Mouse (Mus musculus): ENCODE results near the gene Nek2.

The Nek2 gene

GRCm38 (mm10) chr1:191814935-191815334 lies 6.3 kb upstream of the Nek2 start:
- DNase-seq (ENCODE audit: low read depth): no peak

DNA sequence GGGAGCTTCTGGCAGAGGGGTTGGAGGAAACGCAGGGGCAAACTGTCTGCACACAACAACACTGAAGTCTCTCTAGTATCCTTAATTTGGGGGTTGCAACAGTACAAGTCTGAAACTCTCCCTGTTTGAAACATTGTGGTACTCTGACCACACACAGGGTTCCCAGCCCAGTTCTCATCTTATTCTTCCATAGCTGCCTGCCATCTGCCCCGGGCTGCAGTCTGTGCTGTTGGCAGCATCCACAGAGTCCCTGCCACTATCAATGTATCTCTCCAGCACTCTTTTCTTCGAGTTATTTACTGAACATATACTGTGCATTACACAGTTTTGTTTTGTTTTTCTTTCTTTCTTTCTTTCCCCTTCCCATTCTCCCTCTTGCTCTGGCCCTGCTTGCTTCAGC lies 4.6 kb upstream of the Nek2 start:
- DNase-seq (ENCODE audit: low read depth): no peak

DNA sequence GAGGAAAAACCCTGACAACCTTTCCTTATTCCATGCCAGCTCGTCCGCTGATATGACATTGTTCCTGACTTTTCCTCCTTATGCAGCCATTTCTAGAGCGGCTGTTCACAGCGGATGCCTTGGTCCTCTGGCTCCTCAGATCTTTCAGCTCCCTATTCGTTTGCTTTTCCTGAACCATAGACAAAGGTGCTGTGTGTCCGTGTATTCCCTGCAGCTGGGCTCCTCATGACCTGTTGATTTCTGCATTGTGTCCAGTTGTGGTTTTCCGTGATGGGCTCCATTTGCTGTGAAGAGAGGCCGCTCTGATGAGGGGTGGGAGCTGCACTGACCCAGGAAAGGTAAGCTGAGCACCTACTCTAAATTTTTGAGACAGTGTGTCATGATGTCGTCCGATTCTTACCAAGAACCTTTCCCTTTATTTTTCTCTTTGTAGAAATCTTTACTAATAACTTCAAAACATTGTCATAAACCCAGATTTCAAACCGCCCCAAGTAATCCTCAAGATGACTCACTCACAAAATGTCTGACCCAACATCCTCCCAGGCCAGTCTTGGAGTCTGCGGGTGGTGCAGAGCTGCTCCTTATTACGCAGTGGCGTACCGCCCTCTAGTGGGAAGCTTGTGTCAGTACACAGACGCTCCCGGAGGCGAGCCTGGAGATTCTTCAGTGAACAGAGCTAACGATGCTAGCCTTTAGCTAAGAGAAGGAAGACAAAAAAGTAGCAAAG lies 3.7 kb upstream of the Nek2 start:
- DNase-seq (ENCODE audit: low read depth): peak; percentile 87

GRCm38 (mm10) chr1:191818145-191818631 lies 3.1 kb upstream of the Nek2 start:
- no peak for DNase-seq (ENCODE audit: low read depth)

DNA sequence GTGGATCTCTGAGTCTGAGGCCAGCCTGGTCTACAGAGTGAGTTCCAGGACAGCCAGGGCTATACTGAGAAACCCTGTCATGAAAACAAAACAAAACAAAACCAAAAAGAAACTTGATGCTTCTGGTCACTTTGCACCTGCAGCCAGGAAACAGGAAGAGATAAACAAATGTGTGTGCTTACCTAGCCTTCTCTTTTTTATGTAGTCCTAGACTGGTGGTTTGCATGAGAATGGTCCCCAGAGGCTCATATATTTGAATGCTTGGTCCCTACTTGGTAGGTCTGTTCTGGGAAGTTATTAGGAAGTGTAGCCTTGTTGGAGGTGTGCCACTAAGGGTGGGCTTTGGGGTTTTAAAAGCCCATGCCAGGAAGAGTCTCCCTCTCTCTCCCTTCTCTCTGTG lies 2.2 kb upstream of the Nek2 start:
- no peak for DNase-seq (ENCODE audit: low read depth)

GRCm38 (mm10) chr1:191820951-191821325 lies 306 bp upstream of the Nek2 start:
- no peak for DNase-seq (ENCODE audit: low read depth)

- DNase-seq (ENCODE audit: low read depth): no peak
These were observed 7.9 kb downstream of the Nek2 start for GRCm38 (mm10) chr1:191829124-191829523.

GRCm38 (mm10) chr1:191833396-191833795 lies 12.2 kb downstream of the Nek2 start:
- no peak for DNase-seq (ENCODE audit: low read depth)

- DNase-seq (ENCODE audit: low read depth): peak; percentile 82
These were observed 13.6 kb downstream of the Nek2 start for GRCm38 (mm10) chr1:191834825-191835224.

DNA sequence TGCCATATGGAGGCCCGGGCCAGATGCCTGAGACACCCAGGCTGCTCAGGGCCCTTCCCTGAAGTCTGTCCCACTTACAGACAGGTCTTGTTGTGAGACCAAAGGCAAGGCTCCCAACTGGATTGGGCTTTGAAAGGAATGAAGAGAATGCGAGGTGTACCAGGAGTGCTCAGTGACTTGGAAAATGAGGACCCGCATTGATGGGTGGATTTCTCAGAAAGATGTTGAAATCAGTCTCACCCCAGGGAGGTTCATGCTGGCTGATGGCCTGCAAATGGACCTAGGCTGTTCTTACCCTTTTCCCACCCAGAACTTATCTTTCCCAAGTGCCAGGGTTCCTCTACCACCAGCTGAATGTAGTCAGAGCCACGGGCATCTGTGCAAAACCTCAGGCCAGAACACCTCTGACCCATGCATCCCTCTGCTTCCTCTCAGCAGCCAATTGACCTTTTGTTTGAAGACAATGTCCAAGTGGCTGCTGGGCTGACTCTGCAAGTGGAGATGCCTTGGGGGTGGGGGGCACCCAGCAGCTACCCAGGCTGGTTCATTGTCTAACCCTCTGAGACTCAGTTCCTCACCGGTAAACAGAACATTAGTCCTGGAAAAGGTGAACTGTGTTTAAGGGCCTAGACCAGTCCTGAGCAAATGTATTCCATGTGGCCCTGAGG lies 15.2 kb downstream of the Nek2 start:
- no peak for DNase-seq (ENCODE audit: low read depth)

- DNase-seq (ENCODE audit: low read depth): no peak
These were observed 16.4 kb downstream of the Nek2 start for GRCm38 (mm10) chr1:191837691-191838090.

- DNase-seq (ENCODE audit: low read depth): no peak
These were observed 17.9 kb downstream of the Nek2 start for GRCm38 (mm10) chr1:191838994-191839741.

GRCm38 (mm10) chr1:191840774-191841565 lies 19.7 kb downstream of the Nek2 start:
- no peak for DNase-seq (ENCODE audit: low read depth)

- no peak for DNase-seq (ENCODE audit: low read depth)
These were observed 21.0 kb downstream of the Nek2 start for GRCm38 (mm10) chr1:191842247-191842646.

DNA sequence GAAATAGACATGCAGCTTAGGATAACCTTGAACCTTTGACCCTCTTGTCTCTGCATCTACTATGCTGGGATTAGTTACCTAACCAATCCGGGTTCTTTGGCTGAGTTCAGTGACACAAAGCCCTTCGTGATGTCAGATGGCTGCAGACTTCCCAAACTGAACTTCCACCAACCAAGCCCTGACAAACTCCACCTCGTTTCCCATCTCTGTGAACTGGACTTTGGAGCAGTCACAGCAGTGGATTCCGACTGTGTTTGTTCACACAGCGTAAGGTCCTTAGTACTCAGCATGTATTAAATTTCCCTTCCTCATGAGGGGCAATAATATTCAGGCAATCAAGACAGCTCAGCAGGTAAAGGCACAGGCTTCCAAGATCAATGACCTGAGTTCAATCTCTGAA lies 25.4 kb downstream of the Nek2 start:
- DNase-seq (ENCODE audit: low read depth): no peak

GRCm38 (mm10) chr1:191849501-191849900 lies 28.3 kb downstream of the Nek2 start:
- no peak for DNase-seq (ENCODE audit: low read depth)

- no peak for DNase-seq (ENCODE audit: low read depth)
These were observed 32.2 kb downstream of the Nek2 start for GRCm38 (mm10) chr1:191853442-191853841.

- DNase-seq (ENCODE audit: low read depth): no peak
These were observed 33.5 kb downstream of the Nek2 start for GRCm38 (mm10) chr1:191854716-191855115.

DNA sequence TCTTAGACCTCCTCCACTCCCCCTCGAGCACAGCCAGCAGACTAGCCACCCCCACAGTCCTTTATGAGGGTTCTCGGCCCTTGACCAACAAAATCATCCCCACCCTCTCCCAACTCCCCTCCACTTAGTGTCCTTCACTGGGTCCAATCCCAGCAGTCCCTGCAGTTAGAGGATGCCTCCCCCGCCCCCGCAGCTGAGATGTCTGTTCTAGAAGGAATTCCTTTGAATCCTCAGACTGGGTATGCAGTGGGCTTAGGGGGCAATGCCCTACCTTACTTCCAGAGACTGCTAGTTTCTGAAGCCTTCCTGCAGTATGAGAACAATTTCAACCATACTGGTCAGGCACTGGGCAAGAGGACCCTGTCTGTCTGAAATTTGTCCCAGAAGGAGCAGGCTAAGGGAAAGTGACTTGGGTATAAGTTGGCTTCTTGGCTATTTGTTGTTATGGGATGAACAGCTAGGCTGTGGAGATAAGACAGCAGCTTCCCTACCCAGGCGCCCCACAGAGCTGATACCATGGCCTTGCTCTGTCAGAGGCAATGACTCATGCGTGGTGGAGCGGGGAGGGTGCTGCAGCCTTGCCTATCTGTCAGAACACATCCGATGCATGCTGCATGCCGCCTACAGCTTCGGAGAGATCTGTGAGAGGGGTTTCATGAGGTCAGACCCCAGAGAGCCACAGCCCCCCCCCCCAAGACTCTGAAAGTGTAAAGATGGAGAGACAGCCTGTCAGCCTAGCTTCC lies 34.1 kb downstream of the Nek2 start:
- DNase-seq (ENCODE audit: low read depth): no peak

GRCm38 (mm10) chr1:191856886-191857651 lies 35.8 kb downstream of the Nek2 start:
- DNase-seq (ENCODE audit: low read depth): no peak

DNA sequence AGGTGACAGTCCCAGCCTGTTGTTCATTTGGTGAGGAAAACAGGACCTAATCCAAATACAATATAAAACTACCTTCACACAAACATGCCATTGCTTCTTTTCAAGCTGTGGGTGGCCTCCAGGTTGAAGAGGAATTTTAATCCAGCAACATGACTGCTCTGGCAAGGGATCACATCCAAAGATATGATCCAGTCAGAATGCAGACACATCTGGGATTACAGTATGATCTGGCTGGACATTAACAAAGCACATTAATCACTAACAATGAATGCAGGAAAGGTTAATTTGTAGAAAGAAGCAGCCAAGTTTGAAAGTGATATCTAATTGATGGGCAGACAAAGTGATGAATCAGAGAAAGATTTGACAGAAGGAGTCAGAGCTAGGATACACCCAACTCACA lies 36.9 kb downstream of the Nek2 start:
- no peak for DNase-seq (ENCODE audit: low read depth)

All from naive thymus-derived CD4-positive, alpha-beta T cell, adult 2 months (primary cell).